Mouse (Mus musculus) midbrain, embryonic 15.5 days (tissue): ENCODE data around the gene Cts6. TPM values are rescaled to one million over a fixed set of nuclear protein-coding genes. Genes with fewer than 3 reads are reported as not detected.
"Not testable (repeated sequence)": the region's sequence is repeated elsewhere in the genome, so short reads cannot be mapped to it uniquely, and the experiment has no call there.

Source experiments
- ATAC-seq: fragments of 200-750 bp; cut with Nextera tagmentation; replicated peaks from 2 replicates; pipeline ENCODE4 v1.8.0; 2017; ENCODE audit warnings: moderate TSS enrichment
- H3K27ac ChIP-seq: fragments of 300-500 bp; sonication (generic); 2 replicates; pipeline ENCODE4 v1.5.1; 2015; ENCODE audit warnings: mild to moderate bottlenecking, inconsistent platforms
- H3K27me3 ChIP-seq: fragments of 300-500 bp; sonication (generic); replicated peaks from 2 replicates; pipeline ENCODE4 v1.6.1; 2015; ENCODE audit warnings: inconsistent platforms
- H3K36me3 ChIP-seq: fragments of 300-500 bp; sonication (generic); replicated peaks from 2 replicates; pipeline ENCODE4 v1.6.1; 2015; ENCODE audit warnings: inconsistent platforms
- H3K4me1 ChIP-seq: fragments of 300-500 bp; sonication (generic); 2 replicates; pipeline ENCODE4 v1.6.1; 2015; ENCODE audit warnings: inconsistent platforms
- H3K4me2 ChIP-seq: fragments of 300-500 bp; sonication (generic); 2 replicates; pipeline ENCODE4 v1.6.1; 2015; ENCODE audit warnings: inconsistent platforms, mild to moderate bottlenecking, moderate library complexity
- H3K4me3 ChIP-seq: fragments of 300-500 bp; sonication (generic); 2 replicates; pipeline ENCODE4 v1.5.1; 2015; ENCODE audit warnings: mild to moderate bottlenecking, inconsistent platforms
- H3K9ac ChIP-seq: fragments of 300-500 bp; sonication (generic); 2 replicates; pipeline ENCODE4 v1.6.1; 2015; ENCODE audit warnings: mild to moderate bottlenecking, inconsistent platforms
- H3K9me3 ChIP-seq: fragments of 300-500 bp; sonication (generic); 2 replicates; pipeline ENCODE4 v1.6.1; 2016; ENCODE audit warnings: inconsistent platforms
- WGBS: fragments of 180-500 bp; shearing (Covaris S2); methylation state at CpG from one replicate; pipeline ENCODE4 v1.1.7; 2015; ENCODE audit warnings: mixed read lengths; 5-methylcytosine and 5-hydroxymethylcytosine counted together
- polyA plus RNA-seq: library from polyadenylated mRNA; unstranded; fragments of >200 nt; fragmentation: Nextera tagmentation; extraction: Ambion mirVana; gene quantifications from 2 replicates; pipeline ENCODE4 v1.2.1, GENCODE M21; 2015

The Cts6 gene
- not detected in 2 replicates for polyA plus RNA-seq

- Histone ChIP-seq H3K4me1 (no peaks in the 10 kb centered on the region), H3K27me3 (no peaks in the 10 kb centered on the region), H3K9me3 (peaks cover 37% of the 10 kb centered on the region), H3K36me3 (no peaks in the 10 kb centered on the region), H3K9ac (no peak within 1 kb of the TSS), H3K4me3 (no peak within 1 kb of the TSS), H3K27ac (no peak within 1 kb of the TSS), H3K4me2 (no peak within 1 kb of the TSS)
- 80% methylated on average over 3 of the region's 3 CpGs for WGBS
- no peak for ATAC-seq
Observed at GRCm38 (mm10) chr13:61203310-61203709, at the start of gene Cts6. Gene Cts6, minus strand, starts transcription at chr13:61203410.

- Histone ChIP-seq H3K27ac (no peak overlapping the region), H3K9ac (no peak overlapping the region), H3K36me3 (no peaks in the 10 kb centered on the region), H3K27me3 (no peaks in the 10 kb centered on the region), H3K4me1 (no peaks in the 10 kb centered on the region), H3K4me2 (no peak overlapping the region), H3K4me3 (no peak overlapping the region), H3K9me3 (peaks cover 36% of the 10 kb centered on the region)
- WGBS: 65% methylated on average over 13 of the region's 13 CpGs
- no peak for ATAC-seq
Observed at GRCm38 (mm10) chr13:61241076-61241947, 38.1 kb upstream of the Cts6 start.

GRCm38 (mm10) chr13:61185151-61185933, 17.9 kb downstream of the Cts6 start:
- not testable (repeated sequence) for H3K9me3 ChIP-seq, H3K4me3 ChIP-seq, H3K36me3 ChIP-seq, H3K9ac ChIP-seq, H3K27ac ChIP-seq, H3K27me3 ChIP-seq, ATAC-seq, H3K4me2 ChIP-seq, H3K4me1 ChIP-seq
- 73% methylated on average over 5 of the region's 5 CpGs for WGBS

GRCm38 (mm10) chr13:61164622-61165021, 38.6 kb downstream of the Cts6 start:
- no peaks in the 10 kb centered on the region for H3K27me3 ChIP-seq
- no peak overlapping the region for H3K4me3 ChIP-seq
- no peak for ATAC-seq
- no peaks in the 10 kb centered on the region for H3K4me1 ChIP-seq
- H3K9me3 ChIP-seq: peaks cover 24% of the 10 kb centered on the region
- no peak overlapping the region for H3K27ac ChIP-seq
- WGBS: 82% methylated on average over 4 of the region's 4 CpGs
- no peak overlapping the region for H3K4me2 ChIP-seq
- H3K36me3 ChIP-seq: no peaks in the 10 kb centered on the region
- no peak overlapping the region for H3K9ac ChIP-seq

- Histone ChIP-seq H3K27me3 (no peaks in the 10 kb centered on the region), H3K4me3 (no peak within 1 kb of the TSS), H3K4me1 (no peaks in the 10 kb centered on the region), H3K4me2 (no peak within 1 kb of the TSS), H3K36me3 (no peaks in the 10 kb centered on the region), H3K9me3 (peaks cover 29% of the 10 kb centered on the region), H3K27ac (no peak within 1 kb of the TSS), H3K9ac (no peak within 1 kb of the TSS)
- no peak for ATAC-seq
- WGBS: 71% methylated on average over 1 of the region's 1 CpGs
Observed at GRCm38 (mm10) chr13:61164156-61164555, 39.1 kb downstream of the Cts6 start, which contains the start of gene Ctsr. Gene Ctsr, minus strand, starts transcription at chr13:61164256.

Other genes with a start within 250 kb of the Cts6 start
- not detected in 2 replicates for gene Ctsj, start 197.5 kb downstream of the Cts6 start, polyA plus RNA-seq
- gene Ctsq, start 162.8 kb downstream of the Cts6 start, polyA plus RNA-seq: not detected in 2 replicates
- gene Ctsr, start 39.2 kb downstream of the Cts6 start, polyA plus RNA-seq: not detected in 2 replicates
- not detected in 2 replicates for gene Cts8, start 51.9 kb upstream of the Cts6 start, polyA plus RNA-seq
- not detected in 2 replicates for gene Gm49398, start 85.4 kb upstream of the Cts6 start, polyA plus RNA-seq
- gene Cts7, start 154.8 kb upstream of the Cts6 start, polyA plus RNA-seq: not detected in 2 replicates